Mouse (Mus musculus) thymus, adult 18-20 months (tissue): ENCODE measurements around the gene Olfr832.
"Not testable (repeated sequence)": the region's sequence is repeated elsewhere in the genome, so short reads cannot be mapped to it uniquely, and the experiment has no call there.

Experiments used
- DNase-seq, 2 experiments: peaks; one replicate each; pipeline ENCODE4 v3.0.0; 2022; ENCODE audit warnings: mixed read lengths in 2 of 2

The Olfr832 gene

GRCm38 (mm10) chr9:18936822-18937221 is at the start of gene Olfr832:
TSS of gene Olfr832 (plus strand) at chr9:18937122.
- not testable (repeated sequence) for DNase-seq

DNA sequence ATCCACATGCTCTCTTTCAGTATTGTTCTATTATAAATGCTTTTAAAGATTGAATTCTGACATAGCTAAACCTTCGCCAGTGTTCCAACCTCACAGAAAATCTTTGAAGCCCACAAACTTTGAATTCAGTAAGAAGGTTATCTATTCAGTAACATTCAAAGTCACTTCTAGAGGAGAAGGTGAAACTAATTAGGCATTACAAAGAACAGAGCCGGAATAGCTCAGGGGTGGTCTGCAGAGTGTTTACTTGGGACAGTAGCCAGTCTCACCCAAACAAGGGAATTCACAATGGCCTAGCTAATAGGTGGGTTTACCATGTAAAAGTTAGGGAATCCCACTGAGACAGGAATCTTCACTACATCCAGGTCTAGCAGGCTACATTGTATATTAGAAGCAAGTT is 29.2 kb upstream of the Olfr832 start:
- DNase-seq, result not testable (repeated sequence)

- not testable (repeated sequence) for DNase-seq
These were observed 9.0 kb upstream of the Olfr832 start for GRCm38 (mm10) chr9:18927921-18928320.

DNA sequence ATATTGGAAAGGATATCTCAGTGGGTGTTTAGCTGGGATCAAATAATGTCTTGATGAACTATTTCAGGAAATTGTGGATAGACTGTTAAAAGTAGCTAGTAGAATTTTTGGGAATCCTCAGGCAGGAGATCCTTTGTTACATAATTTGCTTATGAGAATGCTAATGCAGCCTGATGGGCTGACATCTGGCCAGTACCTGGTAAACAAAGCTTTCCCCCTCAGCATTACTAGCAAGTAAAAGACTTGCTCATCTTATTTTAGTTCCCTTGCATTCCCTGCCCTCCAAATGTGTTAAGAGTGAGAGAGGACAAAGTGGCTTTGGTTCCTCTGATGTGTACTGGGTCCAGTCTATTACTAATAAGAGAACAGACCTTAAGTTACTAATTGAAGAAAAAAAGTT is 25.1 kb downstream of the Olfr832 start:
- DNase-seq, result no peak

DNA sequence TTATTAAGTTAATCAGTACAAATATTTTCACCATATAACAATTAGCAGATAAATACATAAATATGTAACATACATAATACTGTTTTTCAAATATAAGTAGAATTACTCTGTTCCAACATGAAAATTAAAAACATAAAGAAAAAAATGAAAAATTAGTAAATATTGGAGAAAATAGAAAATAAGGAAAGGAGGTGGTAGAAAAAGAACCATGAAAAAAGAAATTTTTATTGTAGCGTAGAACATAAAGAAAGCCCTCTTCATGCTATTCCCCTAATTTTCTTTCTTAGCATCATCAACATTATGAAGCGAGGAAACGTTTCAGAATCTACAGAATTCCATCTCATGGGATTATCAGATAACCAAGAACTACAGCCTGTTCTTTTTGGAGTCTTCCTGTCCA is 50.8 kb downstream of the Olfr832 start, which contains the start of gene Olfr834:
TSS of gene Olfr834 (plus strand) at position 301 of the 400 bp plus-strand sequence.
- no peak for DNase-seq
